Mouse (Mus musculus) heart, embryonic 12.5 days (tissue): ENCODE results near the gene Manba. TPM values are rescaled to one million over a fixed set of nuclear protein-coding genes. Genes with fewer than 3 reads are reported as not detected.
"Not testable (repeated sequence)": the region's sequence is repeated elsewhere in the genome, so short reads cannot be mapped to it uniquely, and the experiment has no call there.

Experiments
- ATAC-seq: fragments of 200-750 bp; cut with Nextera tagmentation; 2 replicates; pipeline ENCODE4 v1.8.0; 2017; ENCODE audit warnings: moderate TSS enrichment, moderate library complexity; ENCODE audit not compliant: insufficient number of reproducible peaks, low FRiP score
- H3K27ac ChIP-seq: fragments of 300-500 bp; sonication (generic); 2 replicates; pipeline ENCODE4 v1.5.1; 2016; ENCODE audit warnings: mild to moderate bottlenecking, moderate library complexity; ENCODE audit not compliant: poor library complexity, severe bottlenecking
- H3K27me3 ChIP-seq: fragments of 300-500 bp; sonication (generic); replicated peaks from 2 replicates; pipeline ENCODE4 v1.6.1; 2016; ENCODE audit warnings: mild to moderate bottlenecking, moderate library complexity
- H3K36me3 ChIP-seq: fragments of 300-500 bp; sonication (generic); 2 replicates; pipeline ENCODE4 v1.6.1; 2016; ENCODE audit warnings: mild to moderate bottlenecking, moderate library complexity
- H3K4me1 ChIP-seq: fragments of 300-500 bp; sonication (generic); replicated peaks from 2 replicates; pipeline ENCODE4 v1.6.1; 2016; ENCODE audit warnings: mild to moderate bottlenecking
- H3K4me2 ChIP-seq: fragments of 300-500 bp; sonication (generic); 2 replicates; pipeline ENCODE4 v1.6.1; 2016; ENCODE audit warnings: mild to moderate bottlenecking, moderate library complexity
- H3K4me3 ChIP-seq: fragments of 300-500 bp; sonication (generic); 2 replicates; pipeline ENCODE4 v1.5.1; 2016; ENCODE audit warnings: mild to moderate bottlenecking
- H3K9ac ChIP-seq: fragments of 300-500 bp; sonication (generic); 2 replicates; pipeline ENCODE4 v1.6.1; 2016; ENCODE audit warnings: mild to moderate bottlenecking, moderate library complexity
- H3K9me3 ChIP-seq: fragments of 300-500 bp; sonication (generic); replicated peaks from 2 replicates; pipeline ENCODE4 v1.6.1; 2016; ENCODE audit warnings: mild to moderate bottlenecking, moderate library complexity
- WGBS: fragments of 180-500 bp; shearing (Covaris S2); methylation state at CpG from one replicate; pipeline ENCODE4 v1.1.7; 2016; 5-methylcytosine and 5-hydroxymethylcytosine counted together
- polyA plus RNA-seq: library from polyadenylated mRNA; unstranded; fragments of >200 nt; fragmentation: Nextera tagmentation; extraction: Ambion mirVana; gene quantifications from 2 replicates; pipeline ENCODE4 v1.2.1, GENCODE M21; 2016

Manba gene
- polyA plus RNA-seq, 1 experiment from 2014 or later, result 43.7 TPM

DNA sequence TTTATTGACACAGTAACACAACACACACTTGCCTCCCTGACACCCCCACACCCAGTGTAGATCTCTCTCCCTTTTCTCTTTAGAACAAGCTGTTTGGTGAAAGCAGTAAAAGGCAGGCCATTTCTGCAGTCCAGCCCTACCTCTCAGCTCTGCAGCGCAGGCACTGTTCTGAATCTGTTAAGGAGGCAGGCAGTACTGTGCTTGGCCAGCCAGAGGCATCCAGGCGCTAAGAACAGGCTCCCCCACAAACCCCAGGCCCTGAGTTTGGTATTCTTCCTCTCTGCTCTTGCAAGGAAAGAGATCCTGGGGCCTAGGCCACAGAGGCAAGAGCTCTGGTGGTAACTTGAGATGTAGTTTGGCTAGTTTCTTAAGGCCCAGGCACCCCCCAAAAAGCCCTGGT is 39.5 kb downstream of the Manba start:
- not testable (repeated sequence) for H3K27ac ChIP-seq, H3K4me2 ChIP-seq, ATAC-seq, H3K4me3 ChIP-seq, H3K9ac ChIP-seq, H3K27me3 ChIP-seq, H3K9me3 ChIP-seq
- WGBS, result 42% methylated on average over 2 of the region's 2 CpGs
- H3K4me1 ChIP-seq, result peaks cover 28% of the 10 kb centered on the region
- peaks cover 36% of the 10 kb centered on the region for H3K36me3 ChIP-seq

DNA sequence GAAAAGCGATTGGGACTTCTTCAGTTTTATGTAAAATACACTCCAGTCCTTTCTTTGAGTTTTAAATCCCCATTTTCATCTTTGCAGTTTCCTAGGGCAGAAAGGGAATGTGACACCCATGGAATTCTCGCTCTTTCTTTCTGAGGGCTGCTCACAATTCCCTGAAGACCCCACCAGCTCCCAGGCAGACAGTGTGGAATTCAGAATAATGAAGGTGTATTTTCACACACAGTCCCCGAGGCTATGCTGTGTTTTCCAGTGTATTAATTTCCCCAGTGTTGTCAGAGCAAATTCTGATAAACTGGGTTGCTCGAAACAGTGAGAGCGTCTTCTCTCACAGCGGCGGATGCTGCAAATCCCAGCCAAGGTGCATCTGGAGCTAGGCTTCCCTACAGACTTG is 44.3 kb downstream of the Manba start:
- Histone ChIP-seq H3K36me3 (peaks cover 32% of the 10 kb centered on the region), H3K4me1 (peaks cover 4% of the 10 kb centered on the region; the same call in 1 of the 2 replicates), H3K4me3 (no peak overlapping the region), H3K4me2 (no peak overlapping the region), H3K27ac (no peak overlapping the region), H3K9ac (no peak overlapping the region), H3K27me3 (no peaks in the 10 kb centered on the region), H3K9me3 (no peaks in the 10 kb centered on the region)
- ATAC-seq, result no peak
- 85% methylated on average over 7 of the region's 7 CpGs for WGBS

DNA sequence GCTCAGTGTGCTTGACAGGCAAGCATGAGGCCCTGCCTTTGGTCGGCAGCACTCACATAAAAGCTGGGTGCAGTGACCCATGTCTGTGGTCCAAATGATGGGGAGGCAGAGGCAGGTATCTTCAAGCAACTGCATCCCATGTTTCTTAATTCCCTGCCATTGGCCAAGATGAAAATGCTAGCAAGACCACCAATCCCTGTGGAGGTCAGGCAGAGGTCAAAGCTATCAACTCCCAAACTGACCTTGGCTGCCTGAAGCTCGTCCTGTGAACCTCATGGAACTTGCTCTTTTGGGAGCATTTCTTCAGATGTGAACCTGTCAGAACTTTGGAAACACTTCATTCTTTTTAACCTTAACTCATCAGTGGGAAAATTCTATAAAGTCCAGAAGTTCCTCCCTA is 46.4 kb downstream of the Manba start:
- H3K27me3 ChIP-seq, result no peaks in the 10 kb centered on the region
- ATAC-seq, result no peak
- H3K36me3 ChIP-seq, result peaks cover 25% of the 10 kb centered on the region
- no peak overlapping the region for H3K27ac ChIP-seq
- WGBS, result 54% methylated on average over 2 of the region's 2 CpGs
- no peak overlapping the region for H3K9ac ChIP-seq
- peaks cover 4% of the 10 kb centered on the region; the same call in 1 of the 2 replicates for H3K4me1 ChIP-seq
- no peak overlapping the region for H3K4me2 ChIP-seq
- no peaks in the 10 kb centered on the region for H3K9me3 ChIP-seq
- H3K4me3 ChIP-seq, result no peak overlapping the region

DNA sequence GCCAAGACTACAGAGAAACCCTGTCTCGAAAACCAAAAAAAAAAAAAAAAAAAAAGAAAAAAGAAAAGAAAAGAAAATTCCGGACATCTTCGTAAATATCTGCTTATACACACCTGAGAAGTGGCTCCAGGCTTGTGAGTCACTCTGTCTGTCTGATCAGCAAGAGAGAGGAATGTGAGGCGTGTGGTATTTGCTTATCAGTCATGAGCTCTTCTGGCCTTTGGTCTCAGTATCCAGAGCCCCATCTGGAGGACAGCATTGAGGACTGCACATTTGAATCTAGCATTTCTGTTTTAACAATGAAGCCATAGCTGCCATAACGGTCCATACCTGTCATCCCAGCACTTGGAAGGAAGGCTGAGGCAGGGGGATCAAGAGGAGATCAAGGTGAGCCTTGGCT is 48.7 kb downstream of the Manba start:
- Histone ChIP-seq H3K4me1 (peaks cover 4% of the 10 kb centered on the region; the same call in 1 of the 2 replicates), H3K4me3 (no peak overlapping the region), H3K27me3 (no peaks in the 10 kb centered on the region), H3K9me3 (no peaks in the 10 kb centered on the region), H3K4me2 (no peak overlapping the region), H3K36me3 (peaks cover 13% of the 10 kb centered on the region), H3K9ac (no peak overlapping the region), H3K27ac (no peak overlapping the region)
- WGBS, result 57% methylated on average over 4 of the region's 5 CpGs
- no peak for ATAC-seq

DNA sequence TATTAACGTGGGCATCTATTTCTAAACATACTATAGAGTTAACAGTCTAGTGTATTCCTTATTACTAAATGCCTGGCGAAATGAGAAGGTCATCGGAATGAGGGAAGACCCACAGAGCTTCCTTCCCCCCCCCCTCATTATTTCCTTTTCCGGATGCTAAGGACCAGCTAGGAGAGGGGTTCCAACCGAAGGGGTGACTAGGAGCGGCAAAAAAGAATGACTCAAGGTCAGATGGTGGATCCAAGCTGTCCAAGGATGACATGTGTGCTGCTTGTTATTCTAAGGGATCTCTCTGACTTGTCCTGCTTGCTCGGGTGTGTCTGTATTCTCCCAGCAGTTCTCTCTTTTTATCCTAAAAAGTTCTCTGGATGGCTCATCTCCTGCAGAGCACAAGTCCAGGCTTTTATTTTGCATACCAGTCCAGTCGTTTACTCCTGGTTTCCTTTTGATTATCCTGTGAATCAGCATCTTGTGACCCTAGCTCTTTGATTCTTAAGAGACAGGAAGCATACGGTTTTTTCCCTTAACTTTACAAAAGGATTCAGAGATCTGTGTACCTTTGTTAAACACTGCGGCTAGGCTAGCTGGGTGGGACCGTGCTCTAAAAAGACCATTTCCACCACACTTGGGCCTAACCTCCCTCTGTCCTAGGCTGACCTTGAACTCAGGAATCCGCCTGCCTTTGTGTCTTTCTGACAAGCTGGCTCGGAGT is 61.0 kb downstream of the Manba start:
- Histone ChIP-seq H3K27me3 (no peaks in the 10 kb centered on the region), H3K9me3 (no peaks in the 10 kb centered on the region), H3K4me3 (no peak overlapping the region), H3K27ac (no peak overlapping the region), H3K36me3 (peaks cover 39% of the 10 kb centered on the region), H3K9ac (no peak overlapping the region), H3K4me2 (no peak overlapping the region), H3K4me1 (peaks cover 9% of the 10 kb centered on the region)
- 62% methylated on average over 13 of the region's 13 CpGs for WGBS
- ATAC-seq, result no peak

DNA sequence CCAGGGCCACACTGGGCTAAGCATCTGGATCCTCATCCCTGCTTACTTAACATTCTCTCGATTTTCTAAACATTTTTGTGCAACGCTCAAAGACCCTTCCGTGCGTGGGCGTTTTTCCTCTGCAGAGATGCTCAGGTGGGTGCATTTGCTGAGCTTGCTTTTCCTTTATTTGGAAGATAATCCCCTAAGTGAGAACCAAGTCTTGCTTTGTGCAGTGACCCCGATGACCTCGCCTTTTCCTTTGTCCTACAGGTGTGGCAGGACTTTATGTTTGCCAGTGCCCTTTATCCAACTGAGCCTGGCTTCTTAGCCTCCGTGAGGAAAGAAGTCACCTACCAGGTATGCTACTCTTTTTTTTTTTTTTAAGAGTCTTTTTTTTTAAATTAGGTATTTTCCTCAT is 61.9 kb downstream of the Manba start:
- Histone ChIP-seq H3K4me1 (peaks cover 9% of the 10 kb centered on the region), H3K27me3 (no peaks in the 10 kb centered on the region), H3K9me3 (no peaks in the 10 kb centered on the region), H3K27ac (no peak overlapping the region), H3K4me3 (no peak overlapping the region), H3K9ac (no peak overlapping the region), H3K4me2 (no peak overlapping the region), H3K36me3 (peaks cover 46% of the 10 kb centered on the region)
- WGBS, result 88% methylated on average over 8 of the region's 8 CpGs
- ATAC-seq, result no peak

DNA sequence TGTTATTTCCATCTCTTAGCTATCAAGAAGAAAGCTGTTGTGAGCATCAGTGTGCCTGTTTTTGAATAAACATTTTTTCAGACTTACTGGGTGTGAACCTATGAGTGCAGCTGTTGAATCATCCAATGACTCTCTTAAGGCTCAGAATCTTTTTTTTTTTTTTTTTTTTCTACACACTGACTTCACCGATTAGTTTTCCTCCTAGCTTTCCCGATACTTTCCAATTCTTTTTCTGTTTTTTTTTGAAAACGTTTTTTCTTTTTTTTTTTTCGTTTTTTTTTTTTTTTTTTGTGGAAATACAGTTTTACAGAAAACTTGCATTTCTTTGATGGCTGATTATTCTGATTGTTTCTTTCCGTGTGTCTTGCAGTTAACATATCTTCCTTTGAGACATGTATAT is 67.5 kb downstream of the Manba start:
- 69% methylated on average over 5 of the region's 5 CpGs for WGBS
- no peak overlapping the region for H3K4me2 ChIP-seq
- H3K4me3 ChIP-seq, result no peak overlapping the region
- no peak for ATAC-seq
- H3K9ac ChIP-seq, result no peak overlapping the region
- no peaks in the 10 kb centered on the region for H3K4me1 ChIP-seq
- no peaks in the 10 kb centered on the region for H3K27me3 ChIP-seq
- H3K27ac ChIP-seq, result no peak overlapping the region
- no peaks in the 10 kb centered on the region for H3K9me3 ChIP-seq
- H3K36me3 ChIP-seq, result peaks cover 52% of the 10 kb centered on the region

DNA sequence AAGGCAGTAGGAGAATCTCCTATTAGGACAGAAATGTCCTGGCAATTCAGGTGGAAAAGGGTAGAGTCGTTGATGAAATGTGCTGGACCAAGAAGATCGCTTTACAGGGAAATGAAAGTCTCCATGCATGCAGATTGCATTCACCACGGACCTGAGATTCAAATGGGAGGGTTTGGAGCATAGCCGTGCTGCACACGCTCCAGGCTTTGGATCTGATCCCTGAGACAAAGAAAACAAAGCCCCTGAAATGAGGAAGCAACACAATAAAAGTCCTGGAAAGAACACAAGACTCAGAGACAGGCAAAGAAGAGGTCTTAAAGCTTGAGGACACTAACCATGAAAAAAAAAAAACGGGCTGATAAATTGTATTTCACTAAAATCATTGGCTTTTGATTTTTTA is 69.8 kb downstream of the Manba start:
- H3K27ac ChIP-seq, result no peak overlapping the region
- ATAC-seq, result no peak
- no peak overlapping the region for H3K4me2 ChIP-seq
- 75% methylated on average over 6 of the region's 6 CpGs for WGBS
- no peak overlapping the region for H3K9ac ChIP-seq
- no peaks in the 10 kb centered on the region for H3K27me3 ChIP-seq
- H3K36me3 ChIP-seq, result peaks cover 47% of the 10 kb centered on the region
- H3K4me3 ChIP-seq, result no peak overlapping the region
- H3K9me3 ChIP-seq, result no peaks in the 10 kb centered on the region
- H3K4me1 ChIP-seq, result no peaks in the 10 kb centered on the region

DNA sequence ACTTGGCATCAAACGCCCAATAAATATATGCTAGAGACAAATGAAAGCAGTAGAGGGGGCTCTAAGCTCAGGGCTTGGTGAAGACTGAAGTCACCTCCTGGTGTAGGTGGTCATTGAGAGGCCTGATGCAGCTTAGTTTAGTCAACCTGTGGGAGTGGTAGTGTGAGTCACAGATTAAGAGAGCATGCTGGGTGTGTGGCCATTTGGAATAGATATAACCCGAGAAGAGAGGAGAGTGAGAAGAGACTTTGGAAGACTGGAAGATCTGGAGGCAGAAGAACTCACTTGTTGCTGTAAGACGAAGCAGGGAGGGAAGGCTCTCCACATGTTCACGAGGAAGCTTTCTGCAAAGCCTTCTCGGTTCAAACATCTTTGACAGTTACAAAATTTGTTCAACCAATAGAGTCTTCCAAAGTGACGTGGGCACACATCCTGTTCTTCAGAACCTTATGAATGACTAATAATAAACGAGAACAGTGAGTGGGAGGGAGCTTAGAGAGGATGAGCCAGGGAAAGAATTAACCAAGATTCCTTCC is 70.7 kb downstream of the Manba start:
- H3K27me3 ChIP-seq, result no peaks in the 10 kb centered on the region
- ATAC-seq, result no peak
- no peak overlapping the region for H3K4me2 ChIP-seq
- H3K27ac ChIP-seq, result no peak overlapping the region
- no peak overlapping the region for H3K9ac ChIP-seq
- peaks cover 40% of the 10 kb centered on the region for H3K36me3 ChIP-seq
- 65% methylated on average over 7 of the region's 7 CpGs for WGBS
- H3K9me3 ChIP-seq, result no peaks in the 10 kb centered on the region
- H3K4me3 ChIP-seq, result no peak overlapping the region
- H3K4me1 ChIP-seq, result no peaks in the 10 kb centered on the region

DNA sequence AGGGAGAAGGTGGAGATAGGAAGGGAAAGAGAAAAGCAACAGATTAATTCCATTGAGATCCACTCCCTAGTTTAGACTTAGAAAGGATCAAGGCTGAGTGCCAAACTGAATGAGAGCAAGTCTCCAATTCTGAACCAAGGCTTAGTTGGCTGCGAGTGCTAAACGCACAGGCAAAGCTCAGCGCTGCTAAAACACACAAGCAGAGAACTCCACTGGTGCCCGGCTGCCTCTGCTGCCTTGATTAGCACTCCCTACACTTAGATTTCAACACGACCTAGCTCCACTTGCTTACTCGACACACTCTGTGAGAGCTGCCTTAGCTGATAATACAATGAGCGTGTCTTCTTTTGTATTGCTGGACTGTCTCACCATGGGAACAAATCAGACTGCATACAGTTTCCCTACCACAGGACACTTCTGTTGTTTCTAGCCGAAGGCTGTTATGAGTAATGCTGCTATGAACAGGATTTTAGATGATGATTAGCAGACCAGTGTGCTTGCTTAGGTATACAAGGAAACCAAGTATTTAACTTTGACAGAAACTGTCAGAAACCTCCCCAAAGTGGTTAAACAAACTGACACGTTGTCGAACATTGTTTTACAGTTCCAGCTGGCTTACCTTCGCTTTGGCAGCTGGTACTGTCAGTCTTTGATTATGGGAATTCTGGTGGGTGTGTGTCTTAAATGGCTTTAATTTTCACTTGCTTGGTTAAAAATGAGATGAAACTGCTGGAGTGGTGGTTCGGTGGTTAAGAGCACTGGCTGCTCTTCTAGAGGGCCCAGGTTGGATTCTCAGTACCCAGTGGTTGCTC is 71.6 kb downstream of the Manba start:
- Histone ChIP-seq H3K27ac (no peak overlapping the region), H3K27me3 (no peaks in the 10 kb centered on the region), H3K4me1 (no peaks in the 10 kb centered on the region), H3K4me3 (no peak overlapping the region), H3K9me3 (no peaks in the 10 kb centered on the region), H3K9ac (no peak overlapping the region), H3K36me3 (peaks cover 33% of the 10 kb centered on the region), H3K4me2 (no peak overlapping the region)
- ATAC-seq, result no peak
- 74% methylated on average over 12 of the region's 12 CpGs for WGBS

DNA sequence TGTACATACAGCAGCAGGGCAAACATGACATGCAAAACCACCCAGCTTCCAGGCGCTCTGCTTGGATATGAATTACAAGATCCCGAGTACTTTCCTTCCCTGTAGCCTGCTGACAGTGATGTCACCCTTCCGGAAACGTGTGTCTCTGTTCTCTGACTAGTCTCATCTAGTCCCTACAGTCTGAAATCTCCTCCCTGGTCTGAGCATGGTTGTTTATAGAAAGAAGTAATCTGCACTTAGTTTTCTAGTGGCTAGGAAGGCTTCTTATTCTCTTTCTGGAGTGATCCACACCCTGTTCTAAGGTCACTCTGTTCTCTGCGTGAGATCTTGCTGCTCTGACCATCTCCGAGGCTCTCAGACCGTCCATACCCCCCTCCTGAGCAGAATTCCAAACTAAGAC is 76.6 kb downstream of the Manba start:
- Histone ChIP-seq H3K9me3 (no peaks in the 10 kb centered on the region), H3K4me1 (peaks cover 8% of the 10 kb centered on the region), H3K27me3 (no peaks in the 10 kb centered on the region), H3K9ac (no peak overlapping the region), H3K36me3 (peaks cover 18% of the 10 kb centered on the region), H3K4me3 (no peak overlapping the region), H3K4me2 (no peak overlapping the region), H3K27ac (no peak overlapping the region)
- no peak for ATAC-seq
- 73% methylated on average over 7 of the region's 7 CpGs for WGBS
